Comparison of ENCODE assay signal across 8 mouse cellular contexts in the genomic region with DNA sequence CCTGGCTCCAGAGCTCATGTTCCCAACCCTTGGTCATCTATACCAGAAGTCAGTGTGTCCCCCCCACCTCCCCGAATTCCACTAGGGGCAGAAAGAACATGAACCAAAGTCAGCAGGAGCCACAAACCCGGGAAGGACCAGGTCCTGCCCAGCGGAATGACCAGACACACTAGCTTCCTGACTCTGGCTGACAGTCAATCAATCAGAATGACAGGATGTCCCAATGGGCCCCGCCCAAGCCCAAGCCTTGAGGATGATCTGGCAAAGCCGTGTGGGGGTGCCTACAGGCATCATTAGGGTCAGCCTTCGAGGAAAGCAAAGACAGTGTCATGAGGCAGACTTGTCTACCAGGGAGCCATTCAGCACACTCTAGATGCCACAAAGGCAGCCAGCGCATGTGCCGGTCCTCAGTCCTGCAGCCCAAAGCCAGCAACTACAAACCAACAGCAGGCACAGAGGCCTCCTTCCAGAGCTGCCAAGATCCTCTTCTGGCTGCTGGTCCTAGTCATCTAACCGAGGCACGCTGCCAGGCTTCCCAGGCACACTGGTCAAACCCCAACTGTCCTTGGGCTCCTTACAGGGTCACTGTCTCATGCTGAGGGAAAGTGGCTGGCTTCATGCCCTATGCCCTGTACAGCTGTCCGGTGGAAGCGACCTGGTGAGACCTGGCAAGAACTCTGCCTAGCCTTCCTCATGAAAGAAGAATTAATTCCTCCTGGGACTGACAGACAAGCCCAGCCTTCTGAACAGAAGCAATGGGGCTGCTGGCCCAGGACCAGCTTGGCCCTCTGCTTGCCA. TPM values are rescaled to one million over a fixed set of nuclear protein-coding genes. Genes with fewer than 3 reads are reported as not detected.
DNase-seq lines count a peak whose midpoint lies in the region.

No protein-coding gene starts in this region.

- DNase-seq in right cerebral cortex, adult 18-20 months: peak; percentile 34
- DNase-seq in right cerebral cortex, postnatal 36 days (ENCODE audit: low spot score in 2 of 2): no peak
- peak; percentile 78 for DNase-seq in cerebellum, adult 11-12 months
- DNase-seq in heart, adult 18-20 months: peak; percentile 83 to 91
- peak; percentile 90 for DNase-seq in kidney, postnatal 14 days
- no peak for DNase-seq in frontal cortex, postnatal 25 days (ENCODE audit: low spot score in 2 of 2)
- no peak for DNase-seq in yolk sac, embryonic 10.5 days (ENCODE audit: low spot score)
- DNase-seq in thymus, adult 18-20 months: no peak

RNA-seq across cellular contexts. Expression of a gene that starts 58.7 kb away (rescaled TPM):
- total RNA-seq in heart, adult 18-20 months (2021): 100 to 1,000 TPM; 103 to 107 TPM

Comparison
In these comparisons a context has a peak if more than half of its experiments do, and no peak if none do; other contexts are left out.
1. DNase-seq: peak in right cerebral cortex, adult 18-20 months (single experiment), cerebellum, adult 11-12 months (single experiment), heart, adult 18-20 months (2 of 2) and kidney, postnatal 14 days (single experiment); none in right cerebral cortex, postnatal 36 days (0 of 2), frontal cortex, postnatal 25 days (0 of 2), yolk sac, embryonic 10.5 days (single experiment) and thymus, adult 18-20 months (0 of 2).